Mouse (Mus musculus): ENCODE data around the gene Cx3cr1. TPM values are rescaled to one million over a fixed set of nuclear protein-coding genes. Genes with fewer than 3 reads are reported as not detected.

Cx3cr1 gene
- total RNA-seq, 4 experiments from 2014 or later, result 0.11 to 0.24 TPM; not detected in 2

DNA sequence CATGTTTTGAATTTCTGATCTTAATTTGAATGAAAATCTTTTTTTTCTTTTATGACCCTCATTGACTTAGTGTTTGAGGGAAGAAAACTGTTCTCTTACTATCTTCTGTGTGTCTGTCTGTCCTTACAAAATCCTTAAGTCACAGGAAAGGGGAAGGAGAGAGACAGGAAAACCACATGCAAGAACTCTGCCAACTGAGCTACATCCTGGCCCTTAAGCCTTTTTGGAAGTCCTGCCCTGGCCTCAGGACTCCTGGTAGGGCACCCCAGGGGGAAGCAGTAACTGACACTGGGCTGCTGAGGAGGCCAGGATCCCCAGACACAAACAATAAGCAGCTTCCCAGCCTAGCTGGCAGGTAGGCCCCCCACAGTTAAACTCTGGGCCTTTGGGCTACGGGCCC, 126.4 kb downstream of the Cx3cr1 start:
- no peak for DNase-seq (ENCODE audit: low spot score in 2 of 2)

DNA sequence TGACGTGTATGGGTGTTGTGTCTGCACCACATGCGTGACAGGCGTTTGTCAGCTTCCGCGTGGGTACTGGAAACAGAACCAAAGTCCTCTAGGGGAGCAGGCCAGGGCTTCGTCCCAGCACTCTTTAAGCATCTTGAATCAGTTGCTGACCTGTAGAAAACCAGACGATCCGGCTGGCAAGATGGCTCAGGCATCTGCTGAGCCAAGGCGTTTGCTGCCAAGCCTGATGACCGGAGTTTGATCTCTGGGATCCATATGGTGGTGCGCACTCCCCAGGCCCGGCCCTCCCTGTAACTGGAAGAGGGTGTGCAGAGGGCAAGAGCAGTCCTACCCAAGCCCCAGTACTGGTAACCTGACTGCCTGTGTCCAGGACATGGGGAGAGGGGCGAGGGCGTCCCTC, 127.8 kb downstream of the Cx3cr1 start:
- DNase-seq (ENCODE audit: low spot score in 2 of 2), result no peak

DNA sequence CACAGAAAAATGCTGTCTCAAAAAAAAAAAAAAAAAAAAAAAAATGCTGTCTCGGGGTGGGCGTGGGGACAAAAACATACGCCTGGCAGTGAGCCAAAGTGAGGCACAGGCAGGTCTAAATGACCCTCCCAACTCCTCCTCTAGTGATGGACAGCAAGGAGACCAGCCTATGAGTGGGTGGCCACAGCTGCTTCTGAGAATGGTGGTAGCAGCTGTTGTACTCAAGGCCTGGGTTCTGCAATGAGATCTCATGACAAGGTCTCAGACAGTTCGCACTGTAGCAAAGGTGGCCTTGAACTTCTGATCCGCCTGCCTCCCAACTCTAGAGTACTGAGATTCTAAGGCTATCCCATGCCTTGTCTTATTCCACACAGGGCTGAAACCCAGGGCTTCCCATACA, 128.3 kb downstream of the Cx3cr1 start:
- DNase-seq (ENCODE audit: low spot score in 2 of 2), result no peak

DNA sequence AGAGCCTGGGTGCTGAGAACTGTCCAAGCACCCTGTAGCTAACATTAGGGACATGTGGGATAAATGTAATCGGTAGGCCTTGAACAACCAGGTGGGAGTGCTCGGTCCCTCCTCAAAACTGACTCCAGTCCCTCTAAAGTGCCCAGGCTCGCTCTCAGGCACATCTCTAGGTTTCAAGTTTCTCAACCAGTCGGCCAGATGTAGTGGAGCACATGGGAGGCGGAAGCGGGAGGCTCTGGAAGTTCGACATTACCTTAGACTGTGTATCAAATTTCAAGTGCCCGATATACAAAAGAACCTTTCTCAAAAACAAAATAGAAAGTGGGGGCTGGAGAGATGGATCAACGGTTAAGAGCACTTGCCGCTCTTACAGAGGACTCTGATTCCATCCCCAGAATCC, 130.0 kb downstream of the Cx3cr1 start:
- no peak for DNase-seq (ENCODE audit: low spot score in 2 of 2)

DNA sequence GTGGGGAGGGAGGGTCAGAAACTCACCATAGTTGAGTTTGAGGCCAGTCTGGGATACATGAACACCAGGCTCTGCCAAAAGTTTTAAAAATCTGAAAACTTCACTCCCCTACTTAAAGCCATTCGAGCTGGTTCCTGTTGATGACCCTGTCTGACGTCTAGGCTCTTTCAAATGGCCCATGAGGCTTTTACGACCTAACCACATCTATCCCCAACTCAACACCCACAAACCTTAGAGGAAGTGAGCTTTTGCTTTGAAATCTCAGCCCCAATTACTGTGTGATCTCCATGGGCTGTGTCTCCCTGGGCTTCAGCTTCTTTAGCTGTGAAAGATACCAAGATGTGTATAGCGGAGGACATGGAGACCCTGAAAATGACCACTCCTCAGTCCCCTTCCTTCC, 131.2 kb downstream of the Cx3cr1 start:
- no peak for DNase-seq (ENCODE audit: low spot score in 2 of 2)

DNA sequence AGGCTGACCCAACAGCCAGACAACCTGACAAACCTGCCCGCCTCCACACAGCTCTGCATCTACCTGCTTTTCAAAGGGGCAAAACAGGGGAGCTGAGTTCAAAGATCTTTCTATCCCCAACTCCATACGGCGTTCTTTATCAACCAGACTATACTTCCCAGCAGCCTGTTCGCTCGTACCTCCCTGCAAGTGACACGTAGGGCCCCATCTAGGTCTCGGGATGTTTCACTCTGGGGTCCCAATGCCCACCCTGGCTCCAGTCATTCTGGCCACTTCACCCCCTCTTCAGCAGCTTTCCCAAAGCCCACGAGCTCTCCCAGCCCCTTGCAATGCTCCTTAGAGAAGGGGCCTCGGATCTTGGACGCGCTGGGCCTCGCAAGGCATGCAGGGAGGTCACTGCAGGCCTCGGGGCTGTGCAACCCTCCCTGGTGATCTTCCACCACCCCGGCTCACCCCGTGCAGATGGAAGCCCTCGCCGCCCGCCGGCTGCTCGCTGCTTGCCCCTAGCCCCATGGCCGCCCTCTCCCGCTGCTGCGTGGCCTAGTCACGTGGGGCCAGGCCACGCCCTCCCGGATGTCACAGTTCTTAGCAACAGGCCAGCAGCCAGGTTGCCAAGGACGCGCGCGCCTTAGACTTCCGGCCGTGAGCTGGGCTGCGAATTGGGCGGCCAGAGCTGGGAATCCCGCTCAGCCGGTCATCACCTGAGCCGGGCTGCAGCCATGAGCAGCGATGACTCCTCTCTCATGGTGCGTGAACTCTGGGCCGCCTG, 132.5 kb downstream of the Cx3cr1 start, which contains the start of the genes Gorasp1 and Ttc21a:
Gene Gorasp1, minus strand, starts transcription at position 561 of the 769 bp plus-strand sequence.
Gene Ttc21a, plus strand, starts transcription at position 602 of the 769 bp plus-strand sequence.
- DNase-seq (ENCODE audit: low spot score in 2 of 2), result peak; percentile 93 to 94

DNA sequence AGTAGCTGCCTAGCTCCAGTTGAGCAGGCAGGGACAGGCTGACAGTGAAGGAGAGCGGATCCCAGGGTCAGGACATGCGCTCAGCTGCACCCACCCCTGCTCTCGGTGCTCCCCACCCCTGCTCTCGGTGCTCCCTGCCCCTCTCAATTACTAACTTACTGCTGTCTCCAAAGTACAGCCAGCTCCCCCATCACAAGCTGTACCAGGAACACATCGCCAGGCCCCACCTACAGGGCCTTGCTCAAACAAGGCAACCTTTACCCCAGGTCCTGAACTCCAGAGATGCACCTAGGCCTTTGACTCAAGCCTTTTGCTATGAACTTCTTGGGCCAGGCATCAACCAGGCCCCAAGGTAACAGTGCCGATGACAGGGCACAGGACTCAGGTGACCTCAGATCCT, 136.0 kb downstream of the Cx3cr1 start:
- DNase-seq (ENCODE audit: low spot score in 2 of 2), result no peak

DNA sequence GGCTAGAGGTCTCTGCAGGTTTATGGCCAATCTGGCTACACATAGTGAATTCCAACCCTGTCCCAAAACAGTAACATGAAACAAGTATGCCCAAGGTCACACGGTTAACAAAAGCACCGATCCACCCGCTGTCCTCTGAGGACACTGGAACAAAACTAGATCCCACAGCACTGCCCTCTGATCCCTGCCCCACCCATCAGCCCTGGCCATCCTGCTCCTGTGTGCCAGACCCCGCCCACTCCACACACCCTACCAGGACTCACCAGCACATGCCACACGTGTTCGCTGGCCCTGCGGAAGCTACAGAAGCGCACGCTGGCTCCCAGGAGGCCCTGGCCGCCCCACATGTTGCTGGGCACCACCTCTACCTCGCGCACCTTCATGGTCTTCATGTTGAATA, 137.3 kb downstream of the Cx3cr1 start:
- no peak for DNase-seq (ENCODE audit: low spot score in 2 of 2)

DNA sequence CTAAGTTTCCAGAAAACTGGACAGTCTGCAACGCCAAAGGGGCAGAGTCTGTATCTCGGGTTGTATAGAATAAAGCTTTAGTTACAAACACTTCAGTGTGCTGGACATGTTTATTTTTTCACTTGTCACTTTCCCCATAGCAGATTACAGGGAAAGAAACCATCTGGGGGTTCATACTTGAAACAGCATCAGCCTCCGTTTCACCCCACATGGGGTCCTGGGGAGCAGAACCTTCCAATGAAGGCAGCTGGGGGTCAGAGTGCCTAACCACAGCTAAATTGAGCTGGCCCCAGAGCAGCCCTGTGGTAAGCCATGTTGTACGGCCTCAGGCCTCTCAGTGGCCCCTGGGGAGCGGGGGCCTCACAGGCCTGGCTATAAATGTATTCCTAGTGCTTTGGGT, 143.2 kb downstream of the Cx3cr1 start:
- no peak for DNase-seq (ENCODE audit: low spot score in 2 of 2)

DNA sequence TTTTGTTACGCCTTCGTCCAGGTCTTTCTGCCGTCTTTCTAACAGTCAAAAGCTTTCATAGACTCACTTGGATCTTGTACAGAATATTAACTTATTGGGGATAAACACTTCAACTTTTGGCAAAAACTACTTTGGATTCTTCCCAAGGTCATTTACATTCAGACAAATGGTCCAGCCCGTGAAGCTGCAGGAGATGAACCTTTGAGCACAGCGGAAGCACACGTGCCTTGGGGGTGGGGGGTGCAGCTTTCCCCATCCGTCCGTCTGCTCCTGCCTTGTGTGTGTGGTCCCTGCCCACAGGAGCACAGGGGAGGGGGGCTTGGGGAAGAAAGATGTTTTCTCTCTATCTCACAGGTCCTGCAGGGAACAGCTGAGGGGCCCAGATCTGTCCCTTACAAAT, 143.9 kb downstream of the Cx3cr1 start:
- DNase-seq (ENCODE audit: low spot score in 2 of 2), result no peak

DNA sequence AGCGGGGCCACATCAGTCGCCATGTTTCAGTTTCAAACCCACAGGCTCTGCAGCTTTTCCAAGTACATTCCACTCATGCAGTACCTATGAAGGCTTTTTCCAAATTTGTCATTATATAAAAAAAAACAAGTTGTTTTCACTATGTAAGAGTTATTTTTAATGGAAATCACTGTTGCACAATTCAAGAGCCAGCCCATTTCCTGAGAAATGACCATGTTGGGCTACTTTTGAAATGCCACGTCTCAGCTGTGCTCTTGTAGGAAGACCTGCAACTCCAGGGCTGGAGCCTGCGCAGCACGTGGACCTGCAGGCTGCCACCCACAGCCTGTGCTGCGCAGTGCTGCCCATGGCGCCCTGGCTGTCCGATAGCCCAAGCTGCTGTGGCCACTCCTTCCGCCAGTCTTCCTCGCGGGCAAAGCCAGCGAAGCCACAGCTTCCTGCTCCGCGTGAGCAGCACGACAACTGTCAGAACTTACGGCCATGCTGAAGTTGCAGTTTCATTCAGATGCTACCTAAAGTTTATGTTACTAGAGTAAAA, 144.5 kb downstream of the Cx3cr1 start:
- no peak for DNase-seq (ENCODE audit: low spot score in 2 of 2)

DNA sequence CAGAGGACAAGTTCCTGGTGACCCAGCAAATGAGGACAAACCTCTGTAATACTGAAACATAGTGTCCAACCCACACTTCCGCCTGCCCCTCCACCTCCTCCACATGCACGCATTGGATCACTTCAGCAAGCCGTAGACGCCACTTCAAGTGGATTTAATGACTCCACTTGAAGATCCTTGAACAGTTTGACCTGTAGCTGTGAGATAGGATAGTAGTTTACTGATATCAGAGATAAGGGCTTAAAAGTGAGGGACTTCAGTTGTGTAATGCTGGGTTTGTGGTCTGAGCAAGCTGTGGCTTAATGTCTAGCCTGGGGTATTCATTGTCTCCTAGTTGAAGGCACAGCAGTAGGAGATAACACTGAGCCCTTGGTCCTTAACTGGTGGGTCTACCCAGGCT, 146.2 kb downstream of the Cx3cr1 start:
- DNase-seq (ENCODE audit: low spot score in 2 of 2), result no peak

DNA sequence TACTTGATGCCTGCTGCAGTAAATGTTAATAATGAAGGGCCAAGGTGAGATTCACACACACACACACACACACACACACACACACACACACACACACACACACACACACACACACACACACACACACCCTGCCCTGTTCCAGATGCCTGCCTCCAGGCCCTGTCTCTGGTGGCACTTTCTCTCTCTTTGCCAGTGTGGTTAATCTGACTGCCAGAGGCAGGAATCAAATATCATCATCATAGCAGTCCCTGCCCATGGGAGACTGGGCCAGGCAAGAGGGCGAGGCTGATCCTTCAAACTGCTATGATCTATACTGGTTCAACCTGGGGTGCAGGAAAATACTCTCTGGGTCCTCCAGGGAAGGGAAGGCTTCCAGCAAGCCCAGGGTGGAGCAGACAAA, 149.8 kb downstream of the Cx3cr1 start:
- peak in 1 of 2 experiments; percentile 15 for DNase-seq (ENCODE audit: low spot score in 2 of 2)

DNA sequence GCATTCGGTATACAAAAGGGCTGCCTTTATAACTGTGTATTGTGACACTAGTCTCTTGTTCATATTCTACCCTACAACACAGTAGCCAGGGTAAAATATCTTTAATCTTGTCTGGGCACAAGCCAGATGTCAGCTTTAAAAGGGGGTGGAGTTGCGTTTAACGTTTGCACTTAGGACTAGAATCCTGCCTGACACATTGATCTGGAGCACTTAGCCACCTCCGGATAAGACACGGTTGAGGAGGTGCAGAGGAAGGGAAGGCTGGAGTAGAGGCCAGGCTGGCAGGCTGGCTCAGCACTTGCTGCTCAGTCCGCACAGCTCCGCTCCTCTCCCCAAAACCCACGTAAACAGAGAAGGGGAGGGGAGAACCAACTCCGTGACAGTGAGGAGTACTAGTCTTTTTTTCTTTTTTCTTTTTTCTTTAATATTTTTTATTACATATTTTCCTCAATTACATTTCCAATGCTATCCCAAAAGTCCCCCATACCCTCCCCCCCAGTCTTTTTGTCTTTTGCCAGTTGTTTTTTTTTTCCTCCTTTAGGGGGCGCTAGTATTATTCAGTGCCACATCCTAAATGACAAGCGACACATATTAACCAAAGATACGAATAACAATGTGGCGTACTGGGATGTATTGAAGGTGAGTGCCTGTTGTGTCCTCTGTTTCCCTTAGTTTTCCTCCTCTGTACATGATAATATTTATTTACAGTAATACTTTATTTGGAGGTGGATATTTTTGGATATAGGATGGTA, 156.4 kb downstream of the Cx3cr1 start:
- DNase-seq (ENCODE audit: low spot score in 2 of 2), result no peak

DNA sequence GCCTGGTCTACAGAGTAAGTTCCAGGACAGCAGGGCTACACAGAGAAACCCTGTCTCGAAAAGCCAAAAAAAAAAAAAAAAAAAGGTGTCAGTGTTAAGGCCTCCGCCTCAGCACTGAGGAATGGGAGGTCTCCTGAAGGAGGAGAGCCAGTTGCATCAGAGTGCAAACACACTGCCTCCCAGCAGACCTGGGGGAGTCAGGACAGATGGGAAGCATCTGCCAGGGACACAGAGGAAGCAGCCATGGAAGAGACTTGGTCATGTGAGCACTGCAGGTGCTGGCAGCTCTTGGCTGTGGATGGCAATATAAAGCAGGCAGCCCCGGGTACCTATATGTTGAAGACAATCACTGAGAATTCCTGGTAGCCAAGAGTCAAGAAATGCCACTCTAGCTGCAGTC, 159.7 kb downstream of the Cx3cr1 start:
- no peak for DNase-seq (ENCODE audit: low spot score in 2 of 2)

DNA sequence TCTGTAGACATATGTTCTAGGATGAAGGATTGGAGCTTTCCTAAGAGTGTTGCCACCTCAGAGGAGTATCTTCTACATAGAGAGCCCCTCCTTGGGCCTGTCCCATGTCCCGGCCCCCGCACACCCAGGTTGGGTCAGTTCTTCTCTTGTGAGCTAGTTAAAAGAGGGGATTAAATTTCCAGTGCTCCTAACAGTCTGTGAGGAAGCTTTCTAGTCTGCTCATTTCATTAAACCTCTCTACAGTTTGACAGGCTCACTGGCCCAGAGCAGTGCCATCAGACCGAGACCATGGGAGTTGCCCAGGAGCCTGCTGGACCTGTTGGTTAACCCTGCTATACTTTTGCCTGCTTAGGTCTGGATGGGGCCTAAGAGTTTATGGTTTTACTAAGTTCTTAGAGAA, 161.0 kb downstream of the Cx3cr1 start:
- no peak for DNase-seq (ENCODE audit: low spot score in 2 of 2)

DNA sequence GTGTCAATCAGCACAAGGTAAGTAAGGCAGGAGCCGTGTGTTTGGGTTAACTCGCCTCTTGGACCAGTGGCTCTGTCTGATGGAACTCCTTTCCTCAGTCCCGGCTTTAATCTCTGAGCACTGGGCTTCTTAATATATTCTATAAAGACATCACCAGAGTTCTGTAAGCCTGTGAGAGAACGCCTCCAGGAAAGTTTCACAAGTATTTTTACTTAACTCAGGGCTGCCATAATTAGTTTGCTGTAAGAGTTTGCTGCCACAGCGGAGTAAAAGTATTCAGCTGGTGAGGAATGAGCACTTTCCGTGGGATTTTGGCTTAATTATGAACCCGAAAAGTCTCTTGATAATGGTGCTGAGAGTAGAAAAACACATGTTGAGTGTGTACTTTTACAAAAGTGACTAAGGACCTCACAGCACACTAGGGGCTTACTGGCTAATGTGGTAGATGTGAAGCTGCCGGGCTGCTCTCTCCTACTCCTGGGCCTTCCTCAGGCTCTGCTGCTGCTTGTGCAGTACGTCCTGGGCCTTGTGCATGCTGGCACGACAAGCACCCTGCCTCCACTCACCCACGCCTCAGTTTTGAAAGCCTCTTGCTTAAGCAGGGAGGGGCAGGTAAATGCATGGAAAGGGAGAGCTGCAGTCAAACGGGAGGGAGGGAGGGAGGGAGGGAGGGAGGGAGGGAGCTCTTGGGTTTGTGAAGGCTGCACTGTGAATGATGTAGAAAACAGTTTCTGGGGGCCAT, 167.1 kb downstream of the Cx3cr1 start:
- no peak for DNase-seq (ENCODE audit: low spot score in 2 of 2)

DNA sequence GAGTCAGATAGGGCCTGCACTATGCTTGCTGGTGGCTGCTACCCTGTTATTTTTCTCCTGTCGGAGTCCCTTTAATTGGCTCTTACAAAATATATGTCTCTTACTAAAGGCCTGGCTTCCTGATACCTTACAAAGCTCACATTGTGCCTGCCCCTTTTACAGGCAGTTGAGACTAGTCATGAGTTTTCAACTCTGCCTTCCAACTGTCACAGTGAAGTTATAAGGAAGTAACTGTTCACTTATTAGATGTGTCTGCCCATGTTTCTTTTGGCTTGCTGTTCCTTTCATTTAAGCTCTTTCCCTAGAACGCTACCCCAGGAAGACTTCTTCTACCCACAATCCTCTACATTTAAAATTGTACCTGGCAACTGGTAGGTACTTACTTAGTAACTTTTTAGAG, 170.2 kb downstream of the Cx3cr1 start:
- no peak for DNase-seq (ENCODE audit: low spot score in 2 of 2)

DNA sequence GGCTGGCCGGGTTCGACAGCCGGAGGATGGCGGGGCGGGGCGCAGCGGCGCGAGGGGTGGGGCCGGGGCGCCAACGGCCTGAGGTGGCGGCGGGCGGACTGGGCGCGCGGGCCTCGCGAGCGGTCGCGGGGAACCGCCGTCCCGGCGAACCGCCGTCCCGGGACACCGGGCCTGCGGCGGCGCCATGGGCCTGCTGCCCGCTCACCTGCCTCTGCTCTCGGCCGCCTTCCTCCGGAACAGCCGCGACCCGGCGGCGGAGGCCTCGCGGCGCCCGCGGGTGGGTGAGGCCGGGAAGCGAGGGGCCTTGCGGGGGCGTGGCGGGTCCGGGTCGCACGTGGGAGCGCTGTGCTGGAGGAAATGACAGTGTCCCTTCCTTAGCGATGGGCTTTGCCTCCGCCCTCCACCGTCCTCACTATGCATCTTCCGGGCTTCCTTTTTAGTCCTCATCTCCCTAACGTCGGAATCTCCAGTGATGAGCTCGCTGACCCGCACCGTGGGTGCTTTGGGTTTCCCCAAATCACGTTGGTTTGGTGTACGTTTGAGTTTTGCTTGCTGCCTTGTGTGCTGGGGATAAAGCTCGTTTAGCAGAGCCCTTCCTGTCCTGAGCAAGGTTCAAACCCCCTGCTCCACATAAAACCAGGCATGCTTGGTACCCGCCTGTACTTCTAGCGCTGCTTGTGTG, 174.5 kb downstream of the Cx3cr1 start:
- DNase-seq (ENCODE audit: low spot score in 2 of 2), result peak in 1 of 2 experiments; percentile 3

DNA sequence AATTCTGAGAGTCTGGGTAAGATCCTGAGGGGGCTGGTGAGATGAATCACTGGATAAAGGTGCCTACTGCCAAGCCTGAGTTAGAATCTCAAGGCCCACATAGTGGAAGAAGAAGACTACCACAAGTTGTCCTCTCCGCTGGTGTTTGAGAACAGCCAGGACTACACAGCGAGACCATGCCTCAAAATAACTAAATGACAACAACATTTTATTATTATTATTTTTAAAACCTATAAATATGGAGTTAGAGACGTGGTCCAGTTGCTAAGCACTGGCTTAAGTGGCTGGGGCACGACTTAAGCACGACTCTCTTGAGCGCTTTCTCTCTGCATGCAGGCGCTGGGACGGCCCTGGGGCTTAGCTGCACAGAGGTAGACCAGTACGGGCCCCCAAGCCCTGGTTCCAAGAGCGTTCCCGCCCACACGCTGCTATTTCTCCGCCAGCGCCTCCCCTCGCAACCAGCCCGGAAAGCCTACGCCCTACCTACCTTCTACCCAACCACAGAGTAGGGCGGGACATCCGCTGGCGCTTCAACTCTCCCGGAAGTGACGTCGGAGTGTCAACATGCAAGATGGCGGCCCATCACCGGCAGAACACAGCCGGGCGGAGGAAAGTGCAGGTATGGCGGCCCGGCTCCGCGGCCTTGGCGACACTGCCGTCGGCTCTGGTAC, 175.2 kb downstream of the Cx3cr1 start, which contains the start of gene Wdr48:
Gene Wdr48, plus strand, starts transcription at position 540 of the 671 bp plus-strand sequence.
- peak; percentile 96 for DNase-seq (ENCODE audit: low spot score in 2 of 2)

DNA sequence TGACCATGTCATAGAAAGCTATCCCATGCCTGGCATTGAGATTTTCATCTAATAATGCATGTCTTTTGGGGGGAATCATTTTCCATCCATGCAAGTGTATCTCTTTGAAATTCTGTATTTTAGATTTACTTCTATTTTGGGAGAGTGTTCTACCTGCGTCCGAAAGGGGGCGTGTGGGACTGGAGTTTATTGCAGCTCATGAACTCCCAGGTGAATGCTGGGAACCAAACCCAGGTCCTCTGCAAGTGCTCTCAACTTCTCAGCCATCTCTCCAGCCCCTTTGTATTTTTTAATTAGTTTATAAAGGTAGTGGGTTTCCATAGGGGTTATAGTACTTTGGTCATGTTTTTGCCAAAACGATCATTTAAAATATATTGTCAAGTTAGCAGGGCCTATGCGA, 175.8 kb downstream of the Cx3cr1 start:
- no peak for DNase-seq (ENCODE audit: low spot score in 2 of 2)

All from gastrocnemius, adult 8-10 months (tissue).